Mouse (Mus musculus): Measurements from ENCODE around the gene Znrf3. TPM values are rescaled to one million over a fixed set of nuclear protein-coding genes. Genes with fewer than 3 reads are reported as not detected.

Gene Znrf3
- polyA plus RNA-seq, 1 experiment = 3.0 TPM

- DNase-seq (ENCODE audit: low read depth, low spot score) = no peak
- WGBS = 73% methylated on average over 3 of the region's 3 CpGs
Observed at GRCm38 (mm10) chr11:5326252-5326651, 118.4 kb downstream of the Znrf3 start.

GRCm38 (mm10) chr11:5325217-5325616 lies 119.4 kb downstream of the Znrf3 start:
- 91% methylated on average over 6 of the region's 6 CpGs for WGBS
- DNase-seq (ENCODE audit: low read depth, low spot score) = no peak

- WGBS = 74% methylated on average over 2 of the region's 2 CpGs
- no peak for DNase-seq (ENCODE audit: low read depth, low spot score)
Observed at GRCm38 (mm10) chr11:5324296-5324695, 120.4 kb downstream of the Znrf3 start.

GRCm38 (mm10) chr11:5321687-5322086 lies 123.0 kb downstream of the Znrf3 start:
- DNase-seq (ENCODE audit: low read depth, low spot score) = no peak
- WGBS = 76% methylated on average over 1 of the region's 1 CpGs

GRCm38 (mm10) chr11:5318976-5319375 lies 125.7 kb downstream of the Znrf3 start:
- 71% methylated on average over 2 of the region's 2 CpGs for WGBS
- DNase-seq (ENCODE audit: low read depth, low spot score) = no peak

- DNase-seq (ENCODE audit: low read depth, low spot score) = no peak
- 83% methylated on average over 8 of the region's 8 CpGs for WGBS
Observed at GRCm38 (mm10) chr11:5318035-5318775, 126.4 kb downstream of the Znrf3 start.

- no peak for DNase-seq (ENCODE audit: low read depth, low spot score)
Observed at GRCm38 (mm10) chr11:5314796-5315195, 129.9 kb downstream of the Znrf3 start.

GRCm38 (mm10) chr11:5314330-5314741 lies 130.3 kb downstream of the Znrf3 start:
- WGBS = 61% methylated on average over 3 of the region's 3 CpGs
- no peak for DNase-seq (ENCODE audit: low read depth, low spot score)

- WGBS = 53% methylated on average over 13 of the region's 13 CpGs
- no peak for DNase-seq (ENCODE audit: low read depth, low spot score)
Observed at GRCm38 (mm10) chr11:5307024-5307905, 137.4 kb downstream of the Znrf3 start.

- peak; percentile 48 for DNase-seq (ENCODE audit: low read depth, low spot score)
Observed at GRCm38 (mm10) chr11:5306017-5306416, 138.6 kb downstream of the Znrf3 start.

GRCm38 (mm10) chr11:5304526-5304925 lies 140.1 kb downstream of the Znrf3 start:
- DNase-seq (ENCODE audit: low read depth, low spot score) = no peak

- WGBS = 40% methylated on average over 1 of the region's 1 CpGs
- no peak for DNase-seq (ENCODE audit: low read depth, low spot score)
Observed at GRCm38 (mm10) chr11:5298007-5298372, 146.7 kb downstream of the Znrf3 start.

GRCm38 (mm10) chr11:5297148-5298006 lies 147.3 kb downstream of the Znrf3 start:
- no peak for DNase-seq (ENCODE audit: low read depth, low spot score)
- WGBS = 18% methylated on average over 13 of the region's 13 CpGs

- WGBS = 26% methylated on average over 2 of the region's 2 CpGs
- no peak for DNase-seq (ENCODE audit: low read depth, low spot score)
Observed at GRCm38 (mm10) chr11:5296576-5297115, 148.0 kb downstream of the Znrf3 start.

- no peak for DNase-seq (ENCODE audit: low read depth, low spot score)
- WGBS = 73% methylated on average over 3 of the region's 3 CpGs
Observed at GRCm38 (mm10) chr11:5294805-5295204, 149.8 kb downstream of the Znrf3 start.

GRCm38 (mm10) chr11:5290691-5291090 lies 154.0 kb downstream of the Znrf3 start:
- no peak for DNase-seq (ENCODE audit: low read depth, low spot score)
- 8% methylated on average over 5 of the region's 5 CpGs for WGBS

- 45% methylated on average over 4 of the region's 4 CpGs for WGBS
- no peak for DNase-seq (ENCODE audit: low read depth, low spot score)
Observed at GRCm38 (mm10) chr11:5289826-5290580, 154.6 kb downstream of the Znrf3 start.

- 55% methylated on average over 2 of the region's 2 CpGs for WGBS
- DNase-seq (ENCODE audit: low read depth, low spot score) = no peak
Observed at GRCm38 (mm10) chr11:5283987-5284386, 160.7 kb downstream of the Znrf3 start.

- DNase-seq (ENCODE audit: low read depth, low spot score) = no peak
- WGBS = 58% methylated on average over 7 of the region's 7 CpGs
Observed at GRCm38 (mm10) chr11:5280932-5281331, 163.7 kb downstream of the Znrf3 start.

All from large intestine, adult 2 months (tissue).